Mouse (Mus musculus): Measurements from ENCODE around the gene Slc2a4.

- TF ChIP-seq POLR2A (IDR thresholded peaks at IDR 0.05; ENCODE audit: insufficient read length, low read depth) = no peak
- TF ChIP-seq TCF12 (IDR thresholded peaks at IDR 0.05; ENCODE audit: insufficient read depth, poor library complexity, severe bottlenecking) = no peak
- TF ChIP-seq E2F4 (IDR thresholded peaks at IDR 0.05; ENCODE audit: insufficient read depth) = no peak
- TF ChIP-seq USF1 (IDR thresholded peaks at IDR 0.05; ENCODE audit: low read depth) = no peak
- no peak for TF ChIP-seq MYOD1 (IDR thresholded peaks at IDR 0.05; ENCODE audit: control insufficient read depth in 1 of 3, insufficient read length in 2 of 3, low read depth in 2 of 3)
- TF ChIP-seq CEBPB (IDR thresholded peaks at IDR 0.05; ENCODE audit: insufficient read depth, poor library complexity, severe bottlenecking) = no peak
- no peak for TF ChIP-seq TCF3 (IDR thresholded peaks at IDR 0.05; ENCODE audit: insufficient read length, low read depth)
- no peak for TF ChIP-seq MYOG (IDR thresholded peaks at IDR 0.05; ENCODE audit: control insufficient read depth in 1 of 3, insufficient read depth in 1 of 3, insufficient read length in 2 of 3, low read depth in 2 of 3)
- no peak for TF ChIP-seq POLR2AphosphoS2 (IDR thresholded peaks at IDR 0.05; ENCODE audit: insufficient read length, low read depth)
- no peak for TF ChIP-seq REST (IDR thresholded peaks at IDR 0.05; ENCODE audit: insufficient read depth, insufficient read length)
- TF ChIP-seq MAX (IDR thresholded peaks at IDR 0.05; ENCODE audit: low read depth) = no peak
Observed at GRCm38 (mm10) chr11:69934681-69935080, 13.3 kb downstream of the Slc2a4 start.
